Mouse (Mus musculus) cerebellum, postnatal 25 days (tissue): ENCODE results near the gene Ncaph.
A peak's percentile ranks its signal among the peaks of the same experiment; 100 is the strongest.
"Not testable (repeated sequence)": the region's sequence is repeated elsewhere in the genome, so short reads cannot be mapped to it uniquely, and the experiment has no call there.

Experiments used
- DNase-seq, 2 experiments: peaks; one replicate each; pipeline ENCODE4 v3.0.0; 2021; ENCODE audit warnings: mixed read lengths in 2 of 2

Ncaph gene

DNA sequence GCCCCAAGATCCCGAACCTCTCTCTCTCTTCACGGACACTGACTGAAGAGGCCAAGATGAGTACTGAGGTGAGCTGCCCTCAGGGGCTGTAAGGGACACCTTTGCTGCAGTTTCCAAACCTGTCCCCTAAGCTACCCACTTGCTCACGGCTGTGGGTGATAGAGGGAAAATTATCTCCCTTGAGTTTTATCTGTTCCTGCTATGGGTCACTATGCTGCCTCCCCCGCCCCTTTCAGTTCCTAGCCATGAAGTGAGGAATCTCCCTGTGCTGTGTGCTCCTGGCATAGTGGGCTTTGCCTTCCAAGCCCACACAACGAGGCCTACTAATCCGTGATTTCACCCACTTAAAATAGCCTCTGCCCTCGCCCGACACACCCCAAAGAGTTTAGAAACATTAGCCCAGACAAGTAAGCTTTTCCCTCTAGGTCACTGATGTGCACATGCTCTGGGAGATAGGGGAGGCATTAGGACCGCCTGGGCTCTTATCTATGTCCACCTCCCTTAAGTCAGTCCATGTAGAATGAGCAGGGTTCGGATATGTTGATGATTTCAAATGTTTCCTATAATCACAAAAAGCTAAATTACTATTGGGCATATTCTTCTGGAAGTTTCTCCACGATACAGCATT lies 53.0 kb downstream of the Ncaph start:
- DNase-seq, result no peak

GRCm38 (mm10) chr2:127079881-127080590 lies 53.7 kb downstream of the Ncaph start:
- DNase-seq, result no peak

DNA sequence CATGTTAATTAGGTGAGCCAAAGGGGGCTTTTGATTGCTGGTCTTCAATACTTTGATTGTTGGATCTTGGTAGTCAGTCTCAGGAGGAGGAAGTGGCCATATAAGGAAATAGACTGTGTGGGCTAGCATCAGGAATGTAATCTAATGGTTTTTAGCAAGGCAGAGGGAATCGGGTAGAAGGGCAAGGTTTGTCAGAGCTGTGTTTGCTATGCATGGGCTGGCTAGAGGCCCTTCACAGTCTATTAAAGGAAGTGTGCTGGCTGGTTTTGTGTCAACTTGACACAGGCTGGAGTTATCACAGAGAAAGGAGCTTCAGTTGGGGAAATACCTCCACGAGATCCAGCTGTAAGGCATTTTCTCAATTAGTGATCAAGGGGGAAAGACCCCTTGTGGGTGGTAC lies 54.7 kb downstream of the Ncaph start:
- not testable (repeated sequence) for DNase-seq

DNA sequence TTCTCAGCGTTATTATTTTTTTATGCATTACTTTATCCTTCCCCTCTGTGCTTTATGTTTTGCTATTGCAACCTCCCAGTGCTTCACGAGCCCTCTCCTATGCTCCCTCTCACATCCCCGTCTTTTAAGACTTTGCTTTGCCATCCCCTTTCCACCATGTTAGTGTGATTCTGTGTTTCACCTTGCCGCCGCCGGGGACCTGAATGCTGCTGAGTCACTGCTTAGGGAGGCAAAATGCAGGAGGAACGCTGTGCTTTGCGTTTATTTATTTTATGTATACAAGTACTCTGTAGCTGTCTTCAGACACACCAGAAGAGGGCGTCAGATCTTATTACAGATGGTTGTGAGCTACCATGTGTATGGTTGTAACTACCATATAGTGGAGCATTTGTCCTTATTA lies 56.1 kb downstream of the Ncaph start:
- DNase-seq, result no peak

- no peak for DNase-seq
Measured at GRCm38 (mm10) chr2:127074116-127074515, 59.6 kb downstream of the Ncaph start.

- DNase-seq, result no peak
Measured at GRCm38 (mm10) chr2:127070879-127071278, 62.9 kb downstream of the Ncaph start.

GRCm38 (mm10) chr2:127070435-127070841 lies 63.3 kb downstream of the Ncaph start, which contains the start of gene Blvra:
TSS of gene Blvra (plus strand) at chr2:127070665.
- peak; percentile 91 to 94 for DNase-seq

GRCm38 (mm10) chr2:127069781-127070434 lies 63.8 kb downstream of the Ncaph start:
- DNase-seq, result no peak

DNA sequence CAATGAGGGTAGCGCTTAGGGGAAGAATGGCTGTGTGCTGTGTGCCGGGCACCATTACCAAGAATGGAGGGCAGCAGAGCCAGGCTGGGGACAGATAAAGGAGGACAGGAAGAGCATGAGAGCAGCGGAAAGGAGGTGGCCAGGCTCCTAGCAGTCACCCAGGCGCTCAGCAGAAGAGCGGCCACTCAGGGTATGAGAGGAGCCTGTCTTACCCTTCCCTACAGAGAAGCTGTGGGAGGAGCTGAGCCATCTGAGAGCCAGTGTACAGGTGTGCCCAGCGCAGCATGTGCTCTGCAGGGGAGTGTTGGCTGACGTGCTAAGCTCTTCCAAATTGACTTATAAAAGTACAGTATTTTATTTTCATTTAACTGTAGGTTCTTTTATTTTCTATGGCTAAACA lies 64.9 kb downstream of the Ncaph start:
- no peak for DNase-seq

DNA sequence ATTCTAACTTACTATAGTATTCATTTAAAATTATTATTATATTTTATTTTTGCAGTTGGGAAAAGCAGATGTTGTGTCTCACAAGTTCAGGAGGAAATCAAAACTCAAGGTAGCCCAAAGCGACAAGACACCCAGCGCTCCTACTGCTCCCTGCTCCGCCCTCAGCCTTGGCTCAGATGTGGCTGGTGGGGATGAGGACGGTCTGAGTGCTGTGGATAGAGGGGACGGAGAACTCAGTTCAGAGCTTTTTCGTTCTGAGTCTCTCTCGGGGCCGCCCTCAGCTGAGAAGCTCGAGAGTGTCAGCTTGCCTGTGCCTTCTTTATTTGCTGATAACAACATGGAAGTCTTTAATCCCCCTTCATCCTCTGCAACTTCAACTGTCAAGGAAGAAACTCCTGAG lies 72.3 kb downstream of the Ncaph start:
- DNase-seq, result no peak
